Mouse (Mus musculus) CH12.LX (cell line): Measurements from ENCODE around the gene Grhl1. TPM values are rescaled to one million over a fixed set of nuclear protein-coding genes. Genes with fewer than 3 reads are reported as not detected.

ENCODE experiments used
- DNase-seq: peaks from one replicate; pipeline ENCODE4 v3.0.0-alpha.2; 2013; ENCODE audit errors: extremely low read depth
- H3K27ac ChIP-seq: 2 replicates; pipeline ENCODE4 v1.5.1; 2012; ENCODE audit warnings: low read depth, mild to moderate bottlenecking, control low read depth, moderate library complexity; ENCODE audit not compliant: insufficient read depth
- H3K27me3 ChIP-seq: replicated peaks from 2 replicates; pipeline ENCODE3; 2012; ENCODE audit warnings: inconsistent platforms
- H3K36me3 ChIP-seq, 2 experiments: replicated peaks in 1 of 2; 2 replicates each; pipeline versions ENCODE3 to v1.6.1; 2012; ENCODE audit warnings: inconsistent platforms in 1 of 2, low read length in 1 of 2, mild to moderate bottlenecking in 1 of 2, mixed read lengths in 1 of 2, moderate library complexity in 1 of 2; ENCODE audit not compliant: control insufficient read depth in 1 of 2, insufficient read depth in 1 of 2
- H3K4me1 ChIP-seq, 2 experiments: 2 replicates each; pipeline ENCODE4 v1.6.1; 2012; ENCODE audit warnings: inconsistent platforms in 1 of 2, moderate library complexity in 1 of 2; ENCODE audit not compliant: insufficient read depth in 2 of 2, control insufficient read depth in 1 of 2
- H3K4me2 ChIP-seq: 2 replicates; pipeline ENCODE4 v1.6.1; 2012; ENCODE audit warnings: low read depth, mild to moderate bottlenecking, control low read depth; ENCODE audit not compliant: poor library complexity, insufficient read depth, severe bottlenecking
- H3K4me3 ChIP-seq, 3 experiments: fragments of 150-350 bp in 1 of 3; sonication (generic) in 1 of 3; replicated peaks in 1 of 3; 2 replicates each; pipeline versions ENCODE3 to v1.5.1; 2011 to 2012; ENCODE audit warnings: low read depth in 2 of 3, low read length in 2 of 3, mild to moderate bottlenecking in 2 of 3, moderate library complexity in 2 of 3, control low read depth in 1 of 3, improper control_type of control experiment in 1 of 3, inconsistent platforms in 1 of 3, mixed read lengths in 1 of 3; ENCODE audit not compliant: poor library complexity in 1 of 3
- H3K79me2 ChIP-seq: replicated peaks from 2 replicates; pipeline ENCODE4 v1.6.1; 2012; ENCODE audit warnings: mild to moderate bottlenecking, moderate library complexity; ENCODE audit not compliant: control insufficient read depth, poor library complexity, insufficient read depth, severe bottlenecking; ENCODE audit errors: extremely low read depth
- H3K9ac ChIP-seq: 2 replicates; pipeline ENCODE4 v1.6.1; 2012; ENCODE audit warnings: low read depth, mild to moderate bottlenecking, control low read depth, moderate library complexity; ENCODE audit not compliant: insufficient read depth
- H3K9me3 ChIP-seq: replicated peaks from 2 replicates; pipeline ENCODE3; 2012; ENCODE audit warnings: low read length, inconsistent platforms, mixed read lengths
- CHD1 ChIP-seq: IDR thresholded peaks from 2 replicates; pipeline ENCODE4 v1.6.1; 2012; ENCODE audit warnings: low read depth, low read length, improper control_type of control experiment, inconsistent platforms
- GABPA ChIP-seq: IDR thresholded peaks from 2 replicates; pipeline ENCODE4 v1.6.1; 2012; ENCODE audit warnings: low read depth, low read length, improper control_type of control experiment, inconsistent platforms; ENCODE audit not compliant: insufficient replicate concordance
- IRF4 ChIP-seq: IDR thresholded peaks from 2 replicates; pipeline ENCODE4 v1.6.1; 2014; ENCODE audit warnings: low read depth, mild to moderate bottlenecking, inconsistent platforms, low read length, improper control_type of control experiment
- JUND ChIP-seq: conservative IDR thresholded peaks from 2 replicates; pipeline ENCODE4 v1.6.1; 2011; ENCODE audit warnings: low read depth, low read length, improper control_type of control experiment
- MAFK ChIP-seq: IDR thresholded peaks from 2 replicates; pipeline ENCODE4 v1.6.1; 2011; ENCODE audit warnings: low read length, improper control_type of control experiment; ENCODE audit not compliant: insufficient replicate concordance
- MEF2A ChIP-seq: IDR thresholded peaks from 2 replicates; pipeline ENCODE4 v1.6.1; 2014; ENCODE audit warnings: low read depth, mild to moderate bottlenecking, inconsistent platforms, low read length, improper control_type of control experiment, borderline replicate concordance
- MXI1 ChIP-seq: IDR thresholded peaks from 2 replicates; pipeline ENCODE4 v1.6.1; 2011; ENCODE audit warnings: mild to moderate bottlenecking, low read depth, low read length, improper control_type of control experiment
- NRF1 ChIP-seq: IDR thresholded peaks from 2 replicates; pipeline ENCODE4 v1.6.1; 2014; ENCODE audit warnings: low read depth, mild to moderate bottlenecking, inconsistent platforms, low read length, improper control_type of control experiment, moderate library complexity
- PAX5 ChIP-seq: IDR thresholded peaks from 2 replicates; pipeline ENCODE4 v1.6.1; 2012; ENCODE audit warnings: low read length, inconsistent platforms, mixed read lengths
- POLR2A ChIP-seq: IDR thresholded peaks from 2 replicates; pipeline ENCODE4 v1.6.1; 2011; ENCODE audit warnings: low read depth, mild to moderate bottlenecking, improper control_type of control experiment, low read length
- SMC3 ChIP-seq: IDR thresholded peaks from 2 replicates; pipeline ENCODE4 v1.6.1; 2011; ENCODE audit warnings: low read depth, low read length, improper control_type of control experiment
- UBTF ChIP-seq: IDR thresholded peaks from 2 replicates; pipeline ENCODE4 v1.6.1; 2012; ENCODE audit warnings: low read depth, mild to moderate bottlenecking, inconsistent platforms, low read length, improper control_type of control experiment, moderate library complexity
- USF1 ChIP-seq: IDR thresholded peaks from 2 replicates; pipeline ENCODE4 v1.6.1; 2014; ENCODE audit warnings: low read depth, mild to moderate bottlenecking, inconsistent platforms, low read length, improper control_type of control experiment
- ZC3H11A ChIP-seq: IDR thresholded peaks from 2 replicates; pipeline ENCODE4 v1.6.1; 2012; ENCODE audit warnings: low read depth, mild to moderate bottlenecking, inconsistent platforms, low read length, improper control_type of control experiment
- ZMIZ1 ChIP-seq: IDR thresholded peaks from 2 replicates; pipeline ENCODE4 v1.6.1; 2012; ENCODE audit warnings: low read depth, mild to moderate bottlenecking, inconsistent platforms, low read length, improper control_type of control experiment
- dilution Hi-C: fragments of 300-500 bp; cut with MboI; formaldehyde crosslinking; loops from 2 replicates; pipeline ENCODE4 v1.14.3; 2020; ENCODE audit warnings: low sequenced_read_pairs; ENCODE audit not compliant: extremely low pct_unique_long_range_greater_than_20kb, extremely low pct_ligation_motif_present
- in situ Hi-C: fragments of 300-500 bp; cut with MboI; formaldehyde crosslinking; loops from 3 replicates; pipeline ENCODE4 v1.14.3; 2019; ENCODE audit warnings: low sequenced_read_pairs, low pct_ligation_motif_present, low pct_unique_long_range_greater_than_20kb, mixed read lengths
- polyA plus RNA-seq: library from polyadenylated mRNA; unstranded; fragments of >175 nt; gene quantifications from 2 replicates; pipeline ENCODE4 v1.2.1, GENCODE M21; 2012; ENCODE audit warnings: low read depth; ENCODE audit not compliant: insufficient read length
- total RNA-seq, 2 experiments: library from RNA; depleted of rRNA; stranded (reverse); fragments of 300-350 nt in 1 of 2; fragments of >200 nt in 1 of 2; gene quantifications; 2 replicates each; pipeline ENCODE4 v1.2.3; 2012 to 2014

Gene Grhl1
- total and polyA plus RNA-seq, 3 experiments: 0.54 to 1.3 (median 0.66) TPM

DNA sequence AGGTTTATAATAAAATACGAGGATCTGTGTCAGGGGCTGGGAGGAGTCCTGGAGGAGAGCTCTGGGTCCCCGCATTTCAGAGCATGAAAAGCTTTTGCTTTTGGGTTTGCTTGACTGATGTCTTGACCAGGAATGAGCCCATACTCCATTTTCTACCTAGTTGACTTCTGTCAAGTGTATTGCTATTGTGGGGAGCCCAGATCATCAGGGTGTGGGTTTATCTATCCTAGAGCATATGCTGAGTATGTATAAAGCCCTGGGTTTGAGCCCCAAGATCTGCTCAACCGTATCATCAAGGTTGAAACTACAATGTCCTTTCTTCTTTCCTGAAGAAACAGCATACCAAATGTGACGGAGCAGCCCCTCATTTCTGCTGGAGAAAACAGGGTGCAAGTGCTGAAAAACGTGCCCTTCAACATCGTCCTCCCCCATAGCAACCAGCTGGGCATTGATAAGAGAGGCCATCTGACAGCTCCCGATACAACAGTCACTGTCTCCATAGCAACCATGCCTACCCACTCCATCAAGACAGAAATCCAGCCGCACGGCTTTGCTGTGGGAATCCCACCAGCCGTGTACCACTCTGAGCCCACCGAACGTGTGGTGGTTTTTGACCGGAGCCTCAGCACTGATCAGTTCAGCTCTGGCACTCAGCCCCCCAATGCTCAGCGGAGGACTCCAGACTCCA lies 9.1 kb downstream of the Grhl1 start:
- Histone ChIP-seq H3K27ac (no peak overlapping the region), H3K4me3 (no peak overlapping the region), H3K36me3 (peaks cover 40 to 52% of the 10 kb centered on the region in 2 experiments), H3K9me3 (no peaks in the 10 kb centered on the region), H3K79me2 (no peaks in the 10 kb centered on the region), H3K4me1 (no peaks in the 10 kb centered on the region), H3K27me3 (no peaks in the 10 kb centered on the region), H3K4me2 (no peak overlapping the region), H3K9ac (no peak overlapping the region)
- no peak for DNase-seq
- TF ChIP-seq SMC3 (no peak), ZMIZ1 (no peak), ZC3H11A (no peak), MEF2A (no peak), JUND (no peak), IRF4 (no peak), POLR2A (no peak), UBTF (no peak), MXI1 (no peak), MAFK (no peak), GABPA (no peak)
- dilution Hi-C loops: no loop called here
- in situ Hi-C loops: no loop called here

DNA sequence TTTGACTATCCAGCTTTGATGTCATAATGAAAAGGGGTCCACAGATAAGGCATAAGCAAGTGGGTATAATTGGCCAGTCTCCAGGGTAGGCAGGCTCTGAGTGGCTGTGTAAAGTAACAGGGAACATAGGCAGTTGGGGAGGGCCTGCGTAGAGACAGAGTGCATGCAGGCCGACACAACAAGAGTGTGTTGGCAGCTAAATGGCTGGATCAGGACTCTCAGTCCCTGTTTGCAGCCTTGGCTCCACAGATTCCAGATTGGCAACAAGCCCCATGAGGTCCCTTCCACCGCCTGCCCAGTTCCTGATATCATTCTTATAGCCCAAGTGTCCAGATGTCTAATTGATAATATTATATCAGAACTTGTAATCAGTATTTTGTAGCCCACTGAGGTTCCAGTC lies 11.6 kb downstream of the Grhl1 start:
- in situ Hi-C loops (no loop called here), dilution Hi-C loops (no loop called here)
- H3K4me1 ChIP-seq: 0 out of 4 replicates have a peak, but pooled peaks cover 0 to 2% of the 10 kb centered on the region in 2 experiments
- H3K4me2 ChIP-seq: no peak overlapping the region
- H3K36me3 ChIP-seq: peaks cover 40 to 52% of the 10 kb centered on the region in 2 experiments
- no peaks in the 10 kb centered on the region for H3K79me2 ChIP-seq
- TF ChIP-seq USF1 (no peak), NRF1 (no peak), CHD1 (no peak), PAX5 (no peak)
- no peak overlapping the region for H3K4me3 ChIP-seq
- DNase-seq: no peak
- H3K9me3 ChIP-seq: no peaks in the 10 kb centered on the region
- no peak overlapping the region for H3K9ac ChIP-seq
- H3K27ac ChIP-seq: no peak overlapping the region
- no peaks in the 10 kb centered on the region for H3K27me3 ChIP-seq
